Mouse (Mus musculus) right cerebral cortex, postnatal 10 days (tissue): ENCODE data around the gene Gfy.
"Not testable (repeated sequence)": the region's sequence is repeated elsewhere in the genome, so short reads cannot be mapped to it uniquely, and the experiment has no call there.

Source experiments
- DNase-seq, 2 experiments: peaks; one replicate each; pipeline ENCODE4 v3.0.0; 2021; ENCODE audit warnings: low spot score in 2 of 2

Gfy gene

GRCm38 (mm10) chr7:45193871-45194785 lies 14.8 kb upstream of the Gfy start:
- no peak for DNase-seq

- DNase-seq: no peak
These were observed 14.0 kb upstream of the Gfy start for GRCm38 (mm10) chr7:45193406-45193805.

GRCm38 (mm10) chr7:45192585-45193310 lies 13.4 kb upstream of the Gfy start:
- DNase-seq: no peak

GRCm38 (mm10) chr7:45191803-45192363 lies 12.5 kb upstream of the Gfy start:
- DNase-seq: no peak

GRCm38 (mm10) chr7:45191161-45191560 lies 11.8 kb upstream of the Gfy start:
- DNase-seq: no peak

GRCm38 (mm10) chr7:45190186-45190585 lies 10.8 kb upstream of the Gfy start:
- no peak for DNase-seq

GRCm38 (mm10) chr7:45189600-45189999 lies 10.2 kb upstream of the Gfy start:
- DNase-seq: no peak

GRCm38 (mm10) chr7:45185921-45186320 lies 6.6 kb upstream of the Gfy start:
- DNase-seq: no peak

- DNase-seq: no peak
These were observed 4.3 kb upstream of the Gfy start for GRCm38 (mm10) chr7:45183672-45184071.

GRCm38 (mm10) chr7:45182606-45183005 lies 3.2 kb upstream of the Gfy start:
- DNase-seq: no peak

GRCm38 (mm10) chr7:45182199-45182601 lies 2.8 kb upstream of the Gfy start:
- peak; percentile 92 to 93 for DNase-seq

- no peak for DNase-seq
These were observed 2.2 kb upstream of the Gfy start for GRCm38 (mm10) chr7:45181540-45181939.

GRCm38 (mm10) chr7:45180896-45181477 lies 1.6 kb upstream of the Gfy start, which contains the start of gene Pth2:
Gene Pth2 (plus strand): TSS chr7:45180995.
- DNase-seq: peak in 1 of 2 experiments; percentile 36

GRCm38 (mm10) chr7:45178550-45178949 lies 819 bp downstream of the Gfy start:
- no peak for DNase-seq

GRCm38 (mm10) chr7:45176356-45176755 lies 3.0 kb downstream of the Gfy start:
- DNase-seq: peak in 1 of 2 experiments; percentile 52

GRCm38 (mm10) chr7:45175929-45176328 lies 3.4 kb downstream of the Gfy start:
- no peak for DNase-seq

- DNase-seq: no peak
These were observed 4.0 kb downstream of the Gfy start for GRCm38 (mm10) chr7:45175398-45175797.

GRCm38 (mm10) chr7:45174567-45175280 lies 4.6 kb downstream of the Gfy start:
- peak in 1 of 2 experiments; percentile 40 for DNase-seq

- DNase-seq: not testable (repeated sequence)
These were observed 5.6 kb downstream of the Gfy start for GRCm38 (mm10) chr7:45173772-45174171.

- DNase-seq: no peak
These were observed 6.4 kb downstream of the Gfy start for GRCm38 (mm10) chr7:45172974-45173373.

GRCm38 (mm10) chr7:45169495-45169894 lies 9.9 kb downstream of the Gfy start:
- DNase-seq: peak in 1 of 2 experiments; percentile 68
